18 mouse cellular contexts compared by ENCODE assay signal in genomic region chr4:117991055-117991627, GRCm38 (mm10).
DNase-seq lines count a peak whose midpoint lies in the region; ATAC-seq and TF ChIP-seq lines count a peak whose summit lies in the region.
"Had no signal": no experiment of that assay in that cellular context is flagged by ENCODE, and none has a peak within 500 bp of the region (broad histone marks: within the 10 kb centered on the region; RNA-seq: fewer than 3 reads in every experiment).

No protein-coding gene starts in this region.

- no peaks in the 10 kb centered on the region for H3K36me3 ChIP-seq in liver, adult 2 months (ENCODE audit: control insufficient read depth, insufficient read depth, low read length)
- H3K36me3 ChIP-seq in liver, postnatal 0 days (replicated peaks; ENCODE audit: insufficient read depth, low read length), result no peaks in the 10 kb centered on the region
- H3K36me3 ChIP-seq in heart, embryonic 11.5 days (ENCODE audit: control insufficient read depth, insufficient read depth, low read length), result no peaks in the 10 kb centered on the region
- H3K36me3 ChIP-seq: heart, embryonic 15.5 days; intestine, embryonic 15.5 days; limb, embryonic 13.5 days; midbrain, embryonic 12.5 days; stomach, embryonic 15.5 days had no signal

- no peak for TF ChIP-seq CTCF in liver, adult 2 months (IDR thresholded peaks at IDR 0.05; ENCODE audit: low read depth, low read length)
- TF ChIP-seq CTCF in liver, postnatal 0 days (IDR thresholded peaks at IDR 0.05; ENCODE audit: low read depth), result no peak

- no peak overlapping the region for H3K4me3 ChIP-seq in liver, adult 2 months (ENCODE audit: insufficient read depth, low read depth, low read length)
- no peak overlapping the region for H3K4me3 ChIP-seq in liver, postnatal 0 days (ENCODE audit: low read depth, low read length)
- no peak overlapping the region for H3K4me3 ChIP-seq in heart, embryonic 11.5 days (ENCODE audit: low read depth, low read length)
- H3K4me3 ChIP-seq: heart, embryonic 15.5 days; intestine, embryonic 15.5 days; layer of hippocampus, adult 2 months; limb, embryonic 13.5 days; midbrain, embryonic 12.5 days; stomach, embryonic 15.5 days had no signal

- H3K27ac ChIP-seq in liver, adult 2 months (replicated peaks; ENCODE audit: insufficient read depth, low read depth, low read length), result no peak overlapping the region
- H3K27ac ChIP-seq in liver, postnatal 0 days (ENCODE audit: low read depth), result no peak overlapping the region
- no peak overlapping the region for H3K27ac ChIP-seq in heart, embryonic 11.5 days (ENCODE audit: low read depth, low read length)
- H3K27ac ChIP-seq: heart, embryonic 15.5 days; intestine, embryonic 15.5 days; layer of hippocampus, adult 2 months; limb, embryonic 13.5 days; midbrain, embryonic 12.5 days had no signal

- no peak for ATAC-seq in liver, postnatal 0 days
- no peak for ATAC-seq in heart, embryonic 11.5 days (replicated peaks; ENCODE audit: insufficient number of reproducible peaks, low FRiP score, low TSS enrichment)
- ATAC-seq: CD4-positive, CD25-positive, alpha-beta regulatory T cell, adult 4 months; forebrain, embryonic 16.5 days; intestine, embryonic 15.5 days had no signal

- intact Hi-C loops in heart, postnatal 25 days (cut with DNase I), result no loop called here

- DNase-seq in liver, adult 2 months (ENCODE audit: extremely low read depth, low read depth, low spot score), result peak; percentile 32
- no peak for DNase-seq in liver, postnatal 0 days
- peak; percentile 80 for DNase-seq in Muller cell, postnatal 12 days (ENCODE audit: inconsistent ontology term)
- DNase-seq in brain, adult 2 months (ENCODE audit: low read depth, low spot score), result peak; percentile 71
- DNase-seq in cerebellum, postnatal 25 days, result peak; percentile 72 to 79
- no peak for DNase-seq in heart, postnatal 25 days (ENCODE audit: low spot score)
- DNase-seq: adrenal gland, postnatal 14 days; lung, postnatal 36 days; thymus, postnatal 4 days had no signal

- H3K79me2 ChIP-seq in liver, adult 2 months (ENCODE audit: control insufficient read depth, insufficient read depth, low read length), result no peaks in the 10 kb centered on the region; the same call in 1 of the 2 replicates

- 67% methylated on average over 8 of the region's 8 CpGs for WGBS in liver, adult 2 months
- 88% methylated on average over 8 of the region's 8 CpGs for WGBS in liver, postnatal 0 days (ENCODE audit: insufficient replicate concordance)
- 86% methylated on average over 8 of the region's 8 CpGs for WGBS in heart, embryonic 11.5 days (ENCODE audit: insufficient replicate concordance)

- H3K9ac ChIP-seq in liver, adult 2 months (ENCODE audit: low read depth, low read length), result no peak overlapping the region
- no peak overlapping the region for H3K9ac ChIP-seq in liver, postnatal 0 days (replicated peaks)
- no peak overlapping the region for H3K9ac ChIP-seq in heart, embryonic 11.5 days (ENCODE audit: low read depth, low read length)
- H3K9ac ChIP-seq: heart, embryonic 15.5 days; intestine, embryonic 15.5 days; limb, embryonic 13.5 days; midbrain, embryonic 12.5 days; stomach, embryonic 15.5 days had no signal

- TF ChIP-seq EP300 in liver, postnatal 0 days (IDR thresholded peaks at IDR 0.05; ENCODE audit: low read depth), result no peak

- no peak overlapping the region for H3K4me2 ChIP-seq in liver, postnatal 0 days (ENCODE audit: low read depth, low read length)
- no peak overlapping the region for H3K4me2 ChIP-seq in heart, embryonic 11.5 days
- H3K4me2 ChIP-seq: heart, embryonic 15.5 days; intestine, embryonic 15.5 days; limb, embryonic 13.5 days; midbrain, embryonic 12.5 days; stomach, embryonic 15.5 days had no signal

- no peaks in the 10 kb centered on the region for H3K9me3 ChIP-seq in liver, postnatal 0 days (ENCODE audit: low read length)
- no peaks in the 10 kb centered on the region for H3K9me3 ChIP-seq in heart, embryonic 11.5 days (replicated peaks; ENCODE audit: control insufficient read depth, low read length)
- H3K9me3 ChIP-seq: heart, embryonic 15.5 days; intestine, embryonic 15.5 days; limb, embryonic 13.5 days; midbrain, embryonic 12.5 days; stomach, embryonic 15.5 days had no signal

- H3K4me1 ChIP-seq in liver, adult 2 months (ENCODE audit: control insufficient read depth, insufficient read depth, low read length), result peaks cover 40% of the 10 kb centered on the region
- no peaks in the 10 kb centered on the region for H3K4me1 ChIP-seq in liver, postnatal 0 days (ENCODE audit: insufficient read depth)
- peaks cover 10% of the 10 kb centered on the region for H3K4me1 ChIP-seq in heart, embryonic 11.5 days (ENCODE audit: control insufficient read depth, insufficient read depth, low read length)
- H3K4me1 ChIP-seq: midbrain, embryonic 12.5 days had no signal

- H3K27me3 ChIP-seq in liver, adult 2 months (ENCODE audit: control insufficient read depth, insufficient read depth, low read length), result no peaks in the 10 kb centered on the region
- H3K27me3 ChIP-seq in liver, postnatal 0 days (ENCODE audit: insufficient read depth, low read length), result no peaks in the 10 kb centered on the region
- H3K27me3 ChIP-seq in heart, embryonic 11.5 days (ENCODE audit: control insufficient read depth, insufficient read depth, low read length), result no peaks in the 10 kb centered on the region
- H3K27me3 ChIP-seq: heart, embryonic 15.5 days; intestine, embryonic 15.5 days; midbrain, embryonic 12.5 days; stomach, embryonic 15.5 days had no signal

- no peak for TF ChIP-seq POLR2A in liver, adult 2 months (IDR thresholded peaks at IDR 0.05; ENCODE audit: extremely low read depth, insufficient read depth, low read length)

Comparison
In these comparisons a context has a peak if more than half of its experiments do, and no peak if none do; other contexts are left out.
1. DNase-seq: peak in liver, adult 2 months (single experiment), Muller cell, postnatal 12 days (single experiment), brain, adult 2 months (single experiment) and cerebellum, postnatal 25 days (2 of 2); none in liver, postnatal 0 days (single experiment) and heart, postnatal 25 days (single experiment).